Comparison of ENCODE assay signal across 19 mouse cellular contexts in the genomic region with DNA sequence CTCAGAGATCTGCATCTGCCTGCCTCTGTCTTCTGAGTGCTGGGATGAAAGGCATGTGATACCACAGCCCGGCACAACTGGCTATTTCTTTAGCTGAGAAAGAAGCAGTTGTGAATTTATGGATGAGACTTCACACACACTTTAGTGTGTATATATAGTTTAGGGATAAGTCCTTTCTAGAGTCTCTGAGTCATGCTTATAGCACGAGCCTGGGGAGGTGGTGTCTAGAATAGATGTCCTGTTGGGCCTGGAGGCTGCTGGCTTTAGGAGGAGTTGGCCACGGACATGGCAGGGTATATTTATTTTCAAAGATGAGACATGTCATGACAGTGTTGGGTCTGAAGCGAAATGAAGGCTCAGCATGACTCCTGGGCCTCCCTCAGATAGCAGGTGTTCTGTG. TPM values are rescaled to one million over a fixed set of nuclear protein-coding genes. Genes with fewer than 3 reads are reported as not detected.
"Had no signal": no experiment of that assay in that cellular context is flagged by ENCODE, and none has a peak within 500 bp of the region (broad histone marks: within the 10 kb centered on the region; RNA-seq: fewer than 3 reads in every experiment).

No protein-coding gene starts in this region.

- H3K27ac ChIP-seq: midbrain, embryonic 13.5 days; midbrain, embryonic 15.5 days; neural tube, embryonic 12.5 days had no signal

- DNase-seq: lung, adult 18-20 months; lung, embryonic 14.5 days; lung, postnatal 10 days; lung, postnatal 4 days; spleen, adult 18-20 months; thymus, adult 18-20 months; thymus, postnatal 14 days; thymus, postnatal 36 days had no signal

- H3K4me3 ChIP-seq: megakaryocyte, embryonic 14.5 days; midbrain, embryonic 13.5 days; midbrain, embryonic 15.5 days; neural tube, embryonic 12.5 days had no signal

- ATAC-seq: midbrain, embryonic 13.5 days; midbrain, embryonic 15.5 days had no signal

RNA-seq across cellular contexts. Expression of gene Cebpe, which starts 22.0 kb away (rescaled TPM):
- total RNA-seq: midbrain, postnatal 0 days had no signal
- polyA plus RNA-seq: lung, embryonic 14.5 days; lung, embryonic 16.5 days; midbrain, embryonic 11.5 days; midbrain, embryonic 13.5 days; midbrain, postnatal 0 days; neural tube, embryonic 14.5 days; stomach, embryonic 14.5 days; thymus, postnatal 0 days had no signal

RNA-seq across cellular contexts. Expression of gene Gm29776, which starts 35.4 kb away (rescaled TPM):
- total RNA-seq: midbrain, postnatal 0 days; neutrophil, adult 5-6 weeks had no signal
